Mouse (Mus musculus) retina, adult 2 months (tissue): Measurements from ENCODE around the gene Hcar2.

Experiments used
- DNase-seq: peaks from one replicate; pipeline ENCODE4 v3.0.0-alpha.2; 2012; ENCODE audit warnings: low read depth, low spot score

Hcar2 gene

DNA sequence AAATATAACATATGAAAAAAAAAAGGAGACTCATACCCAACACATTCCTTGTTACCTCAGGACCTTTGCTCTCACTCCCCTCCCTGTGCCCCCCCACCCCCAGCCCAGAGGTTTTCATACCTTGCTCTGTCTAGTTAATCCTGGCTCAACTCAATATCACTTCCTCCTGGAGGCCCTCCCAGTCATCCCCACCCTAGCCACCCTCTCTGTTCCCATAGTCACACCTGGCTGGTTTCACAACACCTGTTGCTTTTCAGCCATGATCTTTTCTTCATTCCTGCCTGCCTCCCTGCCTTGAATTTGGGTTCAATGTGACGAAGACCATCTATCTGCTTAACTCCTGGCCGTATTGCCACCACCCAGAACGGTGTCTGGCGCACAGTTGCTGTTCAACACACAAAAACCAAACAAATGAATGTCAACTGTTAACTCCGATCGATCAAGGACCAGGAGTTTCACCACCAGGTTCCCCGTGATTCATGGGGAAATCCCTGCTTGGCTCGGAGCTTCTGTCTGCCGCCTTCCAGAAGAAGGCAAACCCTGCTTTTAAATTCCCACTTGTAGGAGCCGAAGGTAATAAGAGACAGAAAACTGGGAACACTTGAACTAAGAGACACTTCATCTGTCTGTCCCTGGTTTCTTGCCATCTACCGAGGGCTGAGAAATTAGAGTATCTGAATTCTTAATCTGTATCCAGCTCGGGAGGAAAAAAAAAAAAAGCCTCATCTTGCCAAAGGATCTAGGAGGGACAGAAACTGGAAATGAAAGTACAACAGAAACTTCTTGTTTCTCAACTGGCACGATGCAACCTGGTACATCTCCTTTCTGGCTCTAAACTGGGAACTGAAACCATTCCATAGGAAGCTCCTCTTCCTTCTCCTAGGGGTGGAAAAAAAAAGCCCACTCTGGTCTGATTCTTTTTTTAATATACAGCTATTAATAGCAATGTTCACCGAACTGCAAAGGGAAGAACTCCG lies 2.6 kb downstream of the Hcar2 start:
- DNase-seq = no peak

DNA sequence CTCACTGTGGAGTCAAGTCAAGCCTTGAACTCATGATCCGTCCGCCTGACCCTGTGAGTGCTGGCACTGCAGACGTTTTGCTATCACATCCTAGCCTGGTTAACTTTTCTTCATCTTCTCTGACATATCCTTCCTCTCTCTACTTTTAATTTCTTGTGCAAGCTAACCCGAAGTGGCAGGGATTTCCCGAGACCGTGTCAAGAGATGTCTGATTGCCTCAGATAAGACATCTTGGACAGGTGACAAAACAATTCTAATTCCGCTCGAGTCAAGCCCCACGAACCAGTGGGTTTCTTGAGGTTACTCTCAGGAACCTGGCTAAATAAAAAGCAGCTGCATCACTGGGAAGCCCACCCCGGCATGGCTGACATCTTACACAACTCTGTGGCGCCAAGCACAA lies 6.5 kb downstream of the Hcar2 start:
- DNase-seq = no peak

GRCm38 (mm10) chr5:123854511-123854910 lies 10.8 kb downstream of the Hcar2 start:
- DNase-seq = no peak

DNA sequence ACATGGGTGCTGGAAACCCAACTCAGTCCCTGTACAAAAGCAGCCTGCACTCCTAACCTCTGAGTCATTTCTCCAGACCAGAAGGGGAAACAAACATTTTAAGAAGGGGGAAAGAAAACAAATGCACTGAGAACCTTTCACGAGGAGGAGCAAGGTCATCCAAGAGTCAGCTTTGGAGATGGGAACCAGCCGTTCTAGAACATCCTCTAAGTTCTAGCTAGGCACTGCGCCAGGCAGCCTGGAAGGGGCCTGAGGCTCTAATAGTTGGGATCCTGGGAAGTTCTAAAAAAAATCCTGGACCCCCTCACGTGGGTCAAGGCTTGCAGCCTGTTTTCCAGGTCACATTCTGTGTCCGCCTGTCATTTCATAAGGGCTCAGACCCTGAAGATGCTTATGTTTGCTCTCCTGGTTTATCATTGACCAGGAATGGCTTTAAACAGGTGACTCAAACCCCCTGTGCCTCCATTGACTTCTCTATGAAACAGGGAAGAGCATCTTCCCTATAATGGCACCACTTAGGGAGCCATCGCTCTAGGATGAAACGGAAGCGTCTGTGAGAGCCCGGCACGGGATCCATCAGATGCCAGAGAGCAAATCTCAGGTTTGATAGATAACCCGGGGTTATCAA lies 11.3 kb downstream of the Hcar2 start:
- no peak for DNase-seq

DNA sequence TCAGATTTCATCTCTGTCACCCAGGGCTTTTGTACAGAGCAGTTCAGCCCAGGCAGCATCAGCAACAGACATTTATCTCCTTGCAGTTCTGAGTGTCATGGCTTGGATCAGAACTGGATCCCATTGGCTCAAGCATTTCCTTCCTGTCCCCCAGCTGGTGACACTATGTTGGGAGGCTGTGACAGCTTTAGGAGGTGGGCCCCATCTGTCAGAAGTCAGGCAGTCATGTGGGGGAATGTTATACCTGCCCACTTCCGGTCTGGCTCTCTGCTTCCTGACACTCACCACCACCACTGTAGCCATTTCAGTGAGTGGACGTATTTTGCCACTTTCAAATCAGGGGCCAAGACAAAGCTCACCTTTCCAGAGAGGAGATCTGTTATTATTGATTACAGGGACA lies 13.9 kb downstream of the Hcar2 start:
- no peak for DNase-seq

GRCm38 (mm10) chr5:123844316-123844715 lies 21.0 kb downstream of the Hcar2 start:
- DNase-seq = no peak

- DNase-seq = no peak
These were observed 21.5 kb downstream of the Hcar2 start for GRCm38 (mm10) chr5:123843816-123844215.

GRCm38 (mm10) chr5:123842935-123843282 lies 22.4 kb downstream of the Hcar2 start:
- DNase-seq = no peak

DNA sequence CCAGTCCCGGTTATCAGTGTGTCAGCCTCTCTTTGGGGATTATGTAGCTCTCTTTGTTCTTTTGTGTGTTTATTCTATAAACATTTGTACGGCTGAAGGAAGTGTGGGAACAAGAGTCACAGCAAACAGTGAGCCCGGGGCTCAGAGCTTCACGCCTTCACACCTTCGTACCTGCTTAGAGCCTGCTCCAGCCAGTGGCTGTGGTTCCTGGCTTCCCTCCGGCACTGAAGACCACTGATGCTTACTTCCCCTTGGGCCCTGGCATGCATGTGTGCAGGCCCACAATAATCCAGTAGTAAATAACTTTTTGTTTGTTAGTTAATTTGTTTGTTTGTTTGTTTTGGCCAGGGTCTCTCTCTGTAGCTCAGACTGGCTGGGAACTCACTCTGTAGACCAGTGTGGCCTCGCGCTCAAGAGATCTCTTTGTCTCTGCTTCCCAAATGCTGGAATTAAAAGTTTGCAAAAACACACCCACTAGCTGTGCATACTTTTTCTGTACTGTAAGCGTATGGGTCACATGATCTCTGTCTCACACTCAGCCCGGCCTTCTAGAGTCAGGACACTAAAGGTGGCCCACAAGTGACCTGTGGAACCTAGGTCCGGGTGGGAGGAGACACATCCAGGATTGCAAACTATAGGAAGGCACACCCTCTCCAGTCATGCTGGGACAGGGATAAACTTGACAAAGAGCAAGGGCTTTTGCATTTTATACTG lies 22.9 kb downstream of the Hcar2 start:
- no peak for DNase-seq

DNA sequence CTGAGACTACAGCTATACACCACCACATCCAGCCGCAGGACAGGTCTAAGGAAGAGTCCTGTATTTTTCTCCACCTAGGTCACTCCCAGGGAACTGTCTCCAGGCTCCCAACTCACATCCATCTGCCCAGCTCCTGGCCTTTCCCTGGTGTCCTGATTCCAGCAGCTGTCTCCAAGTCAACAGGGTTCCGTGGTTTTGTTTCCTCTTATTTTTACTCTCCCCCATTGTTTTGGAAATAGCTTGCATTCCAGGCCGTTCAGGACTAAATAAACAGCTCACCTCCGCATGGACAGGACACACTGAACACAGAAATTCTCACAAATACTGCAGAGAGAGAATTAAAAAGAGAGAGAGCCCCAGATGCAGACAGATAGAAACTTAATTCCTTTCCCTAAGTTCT lies 27.9 kb downstream of the Hcar2 start:
- no peak for DNase-seq

DNA sequence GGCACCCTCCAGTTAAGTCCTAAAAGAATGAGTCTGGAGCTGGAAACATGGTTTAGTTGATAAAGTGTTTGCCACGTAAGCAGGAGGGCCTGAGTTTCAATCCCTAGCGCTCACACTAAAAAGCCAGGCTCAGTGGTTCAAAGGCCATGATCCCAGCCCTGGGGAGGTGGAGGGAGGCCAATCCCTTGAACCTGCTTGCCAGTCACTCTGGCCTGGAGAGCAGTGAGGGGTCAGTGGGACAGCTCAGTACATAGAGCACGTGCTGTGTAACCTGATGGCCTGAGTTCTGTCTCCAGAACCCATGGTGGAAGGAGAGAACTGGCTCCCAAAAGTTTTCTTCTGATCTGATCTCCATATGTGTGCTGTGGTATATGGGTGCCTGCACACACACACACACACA lies 30.5 kb downstream of the Hcar2 start:
- DNase-seq = no peak

DNA sequence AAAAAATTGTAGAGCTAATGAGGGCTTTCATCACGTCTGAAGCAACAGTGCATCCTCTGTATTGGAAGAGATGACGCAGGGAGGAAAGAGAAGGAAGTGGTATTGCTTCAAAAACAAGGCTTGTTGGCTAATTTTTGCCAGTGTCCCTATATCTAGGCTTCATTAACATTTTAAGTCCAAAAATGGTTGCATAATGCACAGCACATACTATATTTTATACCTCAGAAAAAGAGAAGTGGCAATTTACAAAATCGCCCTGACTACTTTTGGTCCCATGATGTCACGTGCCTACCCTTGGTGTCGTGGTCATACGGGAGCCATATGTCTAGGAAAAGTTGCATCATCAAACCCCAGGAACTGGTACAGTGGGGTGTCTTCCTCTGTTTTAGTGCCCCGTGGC lies 33.0 kb downstream of the Hcar2 start:
- no peak for DNase-seq

- DNase-seq = no peak
These were observed 37.6 kb downstream of the Hcar2 start for GRCm38 (mm10) chr5:123827659-123828091.

GRCm38 (mm10) chr5:123822706-123823105 lies 42.6 kb downstream of the Hcar2 start:
- no peak for DNase-seq

DNA sequence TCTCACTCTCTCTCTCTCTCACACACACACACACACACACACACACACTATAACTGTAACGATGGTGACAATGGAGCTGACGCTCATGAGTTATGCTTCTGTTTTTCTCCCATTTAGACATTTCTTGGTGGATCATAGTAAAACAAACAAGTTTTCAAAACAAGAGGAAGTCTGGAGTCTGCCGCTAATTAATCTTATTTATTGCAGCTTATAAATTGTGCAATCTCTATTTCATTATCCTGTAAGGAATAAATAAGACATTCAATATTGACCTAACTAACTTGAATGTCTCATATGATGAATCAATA lies 44.1 kb downstream of the Hcar2 start:
- DNase-seq = no peak

GRCm38 (mm10) chr5:123820501-123821263 lies 44.6 kb downstream of the Hcar2 start:
- DNase-seq = no peak

DNA sequence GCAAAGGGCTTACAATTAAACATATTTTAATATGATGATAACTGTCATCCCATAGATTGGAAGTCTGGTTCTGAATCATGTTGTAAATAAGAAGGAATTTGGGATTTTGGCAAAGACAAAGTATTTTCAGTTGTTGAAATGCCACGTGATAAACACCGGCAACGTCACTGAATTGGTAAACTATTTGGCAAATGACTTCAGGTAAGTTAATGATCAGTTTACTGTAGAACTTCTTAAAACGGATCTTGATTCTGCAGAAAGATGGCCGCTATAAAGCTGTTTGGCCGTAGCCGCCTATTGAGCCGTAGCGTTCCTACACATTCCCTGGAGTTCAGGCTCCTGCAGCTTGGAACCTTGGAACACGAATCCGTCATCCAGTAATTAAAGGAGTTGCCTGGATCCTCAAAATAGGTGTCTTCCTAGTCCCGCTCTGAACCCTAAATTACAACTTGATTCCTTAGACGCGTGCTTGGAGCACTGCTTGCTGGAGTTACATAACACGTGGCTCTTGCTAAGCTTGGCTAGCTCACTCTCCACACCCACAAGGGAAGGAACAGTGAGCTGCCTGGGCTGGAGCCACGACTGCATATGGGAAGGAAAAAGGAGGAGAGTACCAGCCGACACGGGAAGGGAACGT lies 46.2 kb downstream of the Hcar2 start:
- DNase-seq = no peak

DNA sequence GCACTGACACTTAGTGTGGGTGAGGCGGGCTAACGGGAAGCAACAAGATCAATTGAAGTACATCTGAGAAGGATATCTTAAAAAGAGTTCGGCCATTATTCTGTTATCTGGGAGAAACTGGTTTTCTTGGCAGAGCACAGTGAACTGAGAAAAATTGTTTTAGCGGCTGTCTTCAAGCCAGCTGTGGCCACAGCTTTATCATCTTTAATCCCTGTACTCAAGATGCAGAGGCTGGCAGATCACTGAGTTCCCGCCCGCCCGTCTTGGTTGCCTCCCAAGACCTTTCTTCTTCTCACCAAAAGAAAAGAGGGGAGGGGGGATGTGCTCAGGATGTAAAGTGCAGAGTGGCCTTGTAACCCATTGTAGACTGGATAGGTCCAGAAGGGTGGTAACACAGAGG lies 48.4 kb downstream of the Hcar2 start:
- no peak for DNase-seq
